Mouse (Mus musculus) gastrocnemius, postnatal 14 days (tissue): ENCODE measurements around the gene Gng12. TPM values are rescaled to one million over a fixed set of nuclear protein-coding genes. Genes with fewer than 3 reads are reported as not detected.
A peak's percentile ranks its signal among the peaks of the same experiment; 100 is the strongest.

Experiments used
- DNase-seq: peaks from one replicate; pipeline ENCODE4 v3.0.0; 2021; ENCODE audit warnings: mixed read lengths
- intact Hi-C: fragments of 180-260 bp; cut with DNase I; formaldehyde crosslinking; loops from one replicate; pipeline ENCODE4 v1.15.1; 2025; ENCODE audit warnings: low total_unique reads
- total RNA-seq, 2 experiments: library from RNA; stranded (reverse); gene quantifications; 2 replicates each; pipeline ENCODE4 v1.2.3; 2021

Gng12 gene
- total RNA-seq, 2 experiments from 2014 or later, result 34.3 to 35.0 TPM

GRCm38 (mm10) chr6:67035388-67036299 is 139.4 kb downstream of the Gng12 start:
- intact Hi-C loops, result loop anchor here (5.0 to 10.0 kb wide), 2 partner anchors 69 to 102 kb away; no protein-coding TSS in a partner anchor
- no peak for DNase-seq

GRCm38 (mm10) chr6:67036356-67036811 is 140.2 kb downstream of the Gng12 start:
- intact Hi-C loops, result loop anchor here (5.0 to 10.0 kb wide), 2 partner anchors 68 to 101 kb away; no protein-coding TSS in a partner anchor
- peak; percentile 90 for DNase-seq

DNA sequence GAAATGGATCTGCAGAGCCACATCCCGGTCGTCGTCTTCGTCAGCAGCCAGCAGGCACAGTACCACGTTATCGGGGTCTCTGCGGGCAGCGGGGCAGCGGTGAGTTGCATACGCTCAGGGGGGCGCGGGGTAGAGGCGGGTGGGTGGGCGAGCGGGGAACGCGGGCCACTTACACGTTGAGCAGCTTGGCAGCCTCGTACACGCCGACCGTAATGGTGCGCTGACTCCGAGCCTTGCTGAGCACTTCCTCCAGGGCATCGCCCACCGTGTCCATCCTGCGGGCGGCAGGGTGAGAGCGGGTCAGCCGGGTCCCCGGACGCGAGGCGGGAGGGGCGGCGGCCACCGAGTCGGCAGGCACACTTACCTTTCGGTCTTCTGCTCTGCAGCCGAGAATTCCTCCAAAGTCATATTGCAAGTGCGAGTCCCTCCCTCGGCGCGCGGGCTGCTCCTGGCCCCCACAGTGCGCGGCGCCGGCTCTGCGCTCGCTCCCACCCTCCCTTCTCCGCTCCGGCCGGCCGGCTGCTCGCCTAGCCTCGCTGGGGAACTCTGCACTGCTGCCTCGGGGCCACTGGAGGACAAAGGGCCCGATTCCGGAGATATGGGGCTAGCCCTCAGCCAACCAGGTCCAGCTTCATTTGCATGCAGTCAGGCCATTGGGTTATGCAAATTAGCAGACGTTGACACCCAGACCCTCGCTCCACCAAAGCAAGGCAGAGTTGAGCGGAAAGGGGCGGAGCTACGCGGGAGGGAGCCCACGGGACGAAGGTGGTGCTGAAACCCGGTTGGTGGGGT is 140.8 kb downstream of the Gng12 start, which contains the start of gene Gadd45a:
Gene Gadd45a, minus strand, starts transcription at position 621 of the 792 bp plus-strand sequence.
- intact Hi-C loops, result loop anchor here (5.0 to 10.0 kb wide), 2 partner anchors 68 to 100 kb away; no protein-coding TSS in a partner anchor

DNA sequence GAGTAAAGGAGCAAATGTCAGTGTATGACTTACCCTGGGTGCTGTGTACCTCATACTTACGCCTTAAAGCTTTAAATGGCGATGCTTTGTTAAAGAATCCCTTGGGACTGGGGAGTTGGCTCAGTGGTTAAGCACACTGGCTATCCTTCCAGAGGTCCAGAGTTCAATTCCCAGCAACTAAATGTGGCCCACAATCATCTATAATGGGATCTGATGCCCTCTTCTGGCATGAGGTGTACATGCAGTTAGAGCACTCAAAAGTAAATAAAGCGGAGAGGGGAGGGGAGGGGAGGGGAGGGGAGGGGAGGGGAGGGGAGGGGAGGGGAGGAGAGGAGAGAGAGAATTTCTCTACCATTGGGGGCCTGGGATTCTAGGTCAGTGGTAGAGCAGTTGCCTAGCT is 142.8 kb downstream of the Gng12 start:
- intact Hi-C loops, result loop anchor here (5.0 to 10.0 kb wide), 2 partner anchors 66 to 98 kb away; no protein-coding TSS in a partner anchor

More for the DNA sequence above, 140.8 kb downstream of the Gng12 start, which contains the start of gene Gadd45a:
- DNase-seq, result peak; percentile 95

DNA sequence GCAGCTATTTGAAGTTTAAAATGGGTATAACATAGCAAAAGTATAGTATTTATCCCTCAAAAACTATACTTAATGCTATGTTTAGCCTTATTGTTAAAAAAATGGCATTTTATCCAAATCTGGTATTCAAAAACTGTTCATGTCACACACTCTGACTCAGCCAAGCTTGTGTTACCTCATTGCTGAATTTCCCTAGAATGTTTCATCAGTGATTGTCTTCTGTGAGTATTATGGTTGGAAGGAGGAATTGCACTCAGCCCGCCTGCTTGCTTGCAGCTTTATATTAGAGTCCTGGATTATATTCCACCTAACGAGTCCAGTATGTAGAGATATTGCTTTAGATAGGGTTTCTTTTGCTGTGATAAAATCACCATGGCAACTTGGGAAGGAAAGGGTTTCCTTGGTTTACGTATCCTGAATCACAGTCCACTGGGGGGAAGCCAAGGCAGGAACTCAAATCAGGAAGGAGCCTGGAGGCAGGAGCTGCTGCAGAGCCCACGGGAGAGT is 144.8 kb downstream of the Gng12 start:
- intact Hi-C loops, result no loop called here
- no peak for DNase-seq

More for the DNA sequence above, 142.8 kb downstream of the Gng12 start:
- DNase-seq, result no peak

- no peak for DNase-seq
- intact Hi-C loops, result no loop called here
Measured at GRCm38 (mm10) chr6:67045424-67045823, 149.2 kb downstream of the Gng12 start.

- no peak for DNase-seq
- intact Hi-C loops, result no loop called here
Measured at GRCm38 (mm10) chr6:67046937-67047336, 150.7 kb downstream of the Gng12 start.

DNA sequence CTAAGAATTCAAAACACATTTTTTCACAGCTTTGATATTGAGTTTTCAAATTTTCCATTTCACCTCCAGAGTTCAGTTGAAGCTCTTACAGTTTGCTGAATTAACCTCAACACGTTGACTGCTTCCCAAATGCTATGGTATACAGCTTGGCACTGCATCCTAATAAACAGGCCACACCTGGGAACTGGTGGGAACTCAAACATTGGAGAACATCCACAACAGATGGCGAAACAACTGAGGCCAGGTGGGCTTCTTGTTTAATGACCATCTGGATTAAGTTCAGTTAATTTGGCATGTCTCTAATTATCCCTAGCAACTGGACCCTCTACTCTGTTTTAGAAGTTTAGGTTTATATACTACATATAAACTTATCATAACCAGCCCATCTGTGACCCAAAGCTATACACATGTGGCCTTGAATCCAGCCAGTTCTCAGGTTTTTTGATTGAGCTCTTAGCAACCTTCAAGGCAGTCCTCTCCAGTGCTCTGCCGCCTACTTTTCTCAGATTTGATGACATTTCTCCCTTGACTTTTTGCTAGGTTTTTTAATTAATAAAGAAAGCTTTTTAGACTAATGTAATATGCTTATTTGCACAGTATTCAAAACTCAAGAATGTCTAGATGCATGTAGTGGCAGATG is 152.0 kb downstream of the Gng12 start:
- intact Hi-C loops, result no loop called here
- no peak for DNase-seq

- no peak for DNase-seq
- intact Hi-C loops, result no loop called here
Measured at GRCm38 (mm10) chr6:67048880-67049694, 152.9 kb downstream of the Gng12 start.

DNA sequence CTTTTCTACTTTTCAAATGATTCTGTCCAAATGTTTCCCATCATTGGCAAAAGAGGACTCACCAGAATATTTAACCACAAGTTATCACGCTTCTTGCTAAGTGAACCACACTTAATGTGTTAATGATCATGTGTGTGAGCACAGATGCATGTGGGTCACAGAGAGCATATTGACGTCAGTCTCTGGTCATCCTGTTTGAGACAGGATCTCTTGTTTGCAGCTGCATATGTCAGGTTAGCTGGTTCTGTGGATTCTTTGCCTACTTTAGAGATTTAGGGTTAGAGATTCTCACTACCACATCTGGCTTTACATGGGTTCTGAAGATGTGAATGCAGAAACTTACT is 153.5 kb downstream of the Gng12 start:
- DNase-seq, result no peak
- intact Hi-C loops, result no loop called here

GRCm38 (mm10) chr6:67050063-67050462 is 153.9 kb downstream of the Gng12 start:
- intact Hi-C loops, result no loop called here
- no peak for DNase-seq

DNA sequence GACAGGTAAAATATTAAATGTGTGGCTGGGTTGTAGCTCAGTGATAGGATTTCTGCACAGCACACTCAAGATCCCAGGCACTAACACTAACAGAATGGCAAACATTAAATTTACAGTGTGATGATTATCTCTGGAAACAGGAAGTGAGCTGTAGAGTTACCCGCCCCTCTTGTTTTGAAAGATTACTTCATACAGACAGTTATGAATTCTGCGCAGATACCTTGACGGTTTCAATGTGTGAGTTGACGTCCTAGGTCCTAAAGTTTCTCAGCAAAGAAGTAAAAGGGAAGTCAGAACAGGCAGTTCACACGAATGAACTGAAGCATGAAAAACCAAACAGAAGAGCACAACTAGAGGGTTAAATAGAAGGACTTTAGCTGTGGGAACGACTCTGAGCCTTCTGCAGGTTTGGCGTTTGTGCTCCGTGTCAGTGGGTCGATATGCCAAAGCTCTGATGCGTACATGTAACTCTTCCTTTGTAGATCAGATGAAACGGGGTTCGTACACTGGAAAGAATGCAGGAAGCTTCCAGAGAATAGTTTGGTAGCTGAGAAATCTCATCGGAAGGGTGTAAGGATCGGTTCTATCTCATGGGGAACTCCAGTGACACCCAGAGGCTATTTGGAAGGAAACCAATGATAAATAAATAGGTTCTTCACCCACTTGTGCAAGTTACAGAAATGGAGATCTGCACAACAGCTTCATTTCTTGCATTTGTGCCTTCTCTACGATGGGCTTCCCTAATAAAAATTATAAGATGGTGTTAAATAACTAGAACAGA is 160.1 kb downstream of the Gng12 start:
- intact Hi-C loops, result no loop called here
- no peak for DNase-seq

DNA sequence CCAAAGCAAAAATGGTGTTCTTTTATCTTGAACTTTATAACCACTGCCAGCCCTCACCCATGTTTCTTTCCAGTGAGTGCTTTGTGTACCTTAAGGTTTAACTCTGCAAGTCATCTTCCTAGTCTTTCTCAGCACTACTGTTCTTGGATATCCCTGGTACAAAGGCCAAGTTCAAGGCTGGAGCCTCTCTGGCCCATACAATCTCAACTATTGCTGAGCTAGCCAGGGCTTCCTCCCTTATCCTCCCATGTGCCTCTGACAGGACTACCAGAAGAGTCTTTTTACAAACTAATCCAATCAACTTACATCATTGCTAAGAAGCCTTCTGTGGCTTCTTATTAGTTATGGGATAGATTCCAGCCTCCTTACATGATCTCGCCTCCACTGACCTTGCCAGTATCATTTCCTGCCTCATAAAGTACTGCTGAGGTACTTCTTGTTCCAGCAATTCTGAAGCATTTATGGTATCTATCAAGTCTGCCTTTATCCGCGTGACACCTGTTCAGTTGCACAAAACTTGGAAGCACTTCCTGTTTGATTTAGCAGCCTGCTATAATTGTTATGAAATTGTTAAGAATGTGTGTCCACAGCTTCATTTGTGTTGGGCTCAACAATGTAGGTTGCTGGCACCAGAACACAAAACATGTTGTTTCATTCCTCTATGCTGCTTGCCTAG is 160.8 kb downstream of the Gng12 start:
- DNase-seq, result no peak
- intact Hi-C loops, result no loop called here

DNA sequence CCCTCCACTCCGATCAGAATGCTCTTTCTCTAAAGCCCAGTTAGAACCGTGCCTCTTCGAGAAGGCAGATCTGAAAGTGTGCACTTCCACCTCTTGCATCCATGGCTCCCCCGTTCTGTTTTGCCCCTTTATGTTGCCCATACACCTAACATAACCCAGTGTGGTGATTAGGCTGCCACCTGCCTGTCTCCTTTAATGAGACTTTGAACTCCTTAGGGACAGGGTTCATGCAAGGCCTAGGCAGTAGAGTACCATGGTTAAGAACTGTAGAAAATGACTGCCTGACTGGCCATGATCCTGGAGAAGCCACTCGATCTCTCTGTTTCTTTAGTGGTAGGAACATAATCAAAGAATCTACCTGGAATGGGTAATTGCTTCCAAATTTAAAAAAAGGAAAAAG is 161.4 kb downstream of the Gng12 start:
- DNase-seq, result no peak
- intact Hi-C loops, result no loop called here

DNA sequence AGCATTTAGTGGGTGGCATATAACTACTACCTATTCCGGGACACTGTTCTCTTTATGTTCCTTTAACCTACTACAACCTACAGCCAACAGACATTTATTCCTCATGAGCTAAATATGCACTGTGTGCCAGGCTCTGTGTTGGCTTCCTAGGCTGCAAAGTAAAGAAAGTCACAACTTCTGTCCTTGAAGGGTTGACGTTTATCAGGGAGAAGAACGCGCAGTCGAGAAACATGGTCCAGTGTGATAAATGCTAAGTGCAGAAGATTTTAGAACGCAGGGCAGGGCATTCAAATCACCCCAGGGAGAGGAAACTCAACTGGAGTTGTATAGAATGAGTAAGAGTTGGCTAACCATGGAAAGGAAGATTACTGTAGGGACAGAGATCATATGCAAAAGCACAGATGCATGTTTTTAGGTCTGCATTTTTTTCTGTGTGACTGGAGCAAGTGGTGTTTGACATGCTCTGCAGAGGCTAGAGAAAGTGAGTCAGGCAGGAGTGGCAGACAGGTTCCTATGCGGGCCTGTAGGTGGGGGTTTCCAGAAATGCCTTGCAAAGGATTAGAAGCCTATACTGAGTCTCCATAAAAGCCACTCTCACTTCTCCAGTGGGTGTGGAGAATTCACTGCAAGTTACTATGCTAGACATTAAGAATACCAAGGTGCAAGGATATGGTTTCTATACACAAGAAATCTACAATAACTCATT is 161.9 kb downstream of the Gng12 start:
- no peak for DNase-seq
- intact Hi-C loops, result no loop called here

GRCm38 (mm10) chr6:67060057-67060456 is 163.9 kb downstream of the Gng12 start:
- intact Hi-C loops, result no loop called here
- DNase-seq, result no peak
